Mouse (Mus musculus) kidney, embryonic 15.5 days (tissue): ENCODE data around the gene Col4a2. TPM values are rescaled to one million over a fixed set of nuclear protein-coding genes. Genes with fewer than 3 reads are reported as not detected.

Experiments
- ATAC-seq: fragments of 200-750 bp; cut with Nextera tagmentation; replicated peaks from 2 replicates; pipeline ENCODE4 v1.8.0; 2017; ENCODE audit warnings: moderate TSS enrichment; ENCODE audit not compliant: low FRiP score
- H3K27ac ChIP-seq: fragments of 300-500 bp; sonication (generic); 2 replicates; pipeline ENCODE4 v1.5.1; 2015; ENCODE audit warnings: mild to moderate bottlenecking, inconsistent platforms
- H3K27me3 ChIP-seq: fragments of 300-500 bp; sonication (generic); 2 replicates; pipeline ENCODE4 v1.6.1; 2015; ENCODE audit warnings: inconsistent platforms
- H3K36me3 ChIP-seq: fragments of 300-500 bp; sonication (generic); 2 replicates; pipeline ENCODE4 v1.6.1; 2015; ENCODE audit warnings: inconsistent platforms
- H3K4me1 ChIP-seq: fragments of 300-500 bp; sonication (generic); 2 replicates; pipeline ENCODE4 v1.6.1; 2015; ENCODE audit warnings: inconsistent platforms
- H3K4me2 ChIP-seq: fragments of 300-500 bp; sonication (generic); 2 replicates; pipeline ENCODE4 v1.6.1; 2015; ENCODE audit warnings: moderate library complexity, mild to moderate bottlenecking, inconsistent platforms
- H3K4me3 ChIP-seq: fragments of 300-500 bp; sonication (generic); replicated peaks from 2 replicates; pipeline ENCODE4 v1.5.1; 2015; ENCODE audit warnings: mild to moderate bottlenecking, inconsistent platforms
- H3K9ac ChIP-seq: fragments of 300-500 bp; sonication (generic); 2 replicates; pipeline ENCODE4 v1.6.1; 2015; ENCODE audit warnings: mild to moderate bottlenecking, inconsistent platforms
- H3K9me3 ChIP-seq: fragments of 300-500 bp; sonication (generic); replicated peaks from 2 replicates; pipeline ENCODE4 v1.6.1; 2016; ENCODE audit warnings: inconsistent platforms
- WGBS: fragments of 180-500 bp; shearing (Covaris S2); methylation state at CpG from one replicate; pipeline ENCODE4 v1.1.7; 2015; ENCODE audit warnings: mixed read lengths; 5-methylcytosine and 5-hydroxymethylcytosine counted together
- polyA plus RNA-seq: library from polyadenylated mRNA; unstranded; fragments of >200 nt; fragmentation: Nextera tagmentation; extraction: Ambion mirVana; gene quantifications from 2 replicates; pipeline ENCODE4 v1.2.1, GENCODE M21; 2015

The Col4a2 gene
- polyA plus RNA-seq, 1 experiment from 2014 or later: 116 TPM

DNA sequence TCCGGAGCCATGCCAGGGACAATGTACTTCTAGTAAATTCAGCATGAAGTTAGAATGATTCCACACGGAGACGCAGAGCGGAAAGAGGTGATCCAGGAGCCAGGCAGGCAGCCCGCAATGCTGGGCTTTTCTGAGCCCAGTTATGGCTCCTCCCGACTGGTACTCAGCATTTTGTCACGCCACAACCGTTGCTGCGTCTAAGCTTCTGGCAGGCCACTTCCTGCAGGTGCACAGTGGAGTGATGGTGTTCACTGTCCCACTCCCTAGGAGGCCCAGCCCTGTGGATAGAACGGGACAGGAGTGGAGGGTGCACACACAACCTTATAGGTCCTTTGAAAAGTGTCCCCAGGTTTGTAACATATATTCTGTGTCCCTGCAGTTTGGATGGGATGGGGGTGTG, 83.0 kb downstream of the Col4a2 start:
- no peaks in the 10 kb centered on the region for H3K27me3 ChIP-seq
- peak overlapping the region; percentile 72 for H3K27ac ChIP-seq
- H3K9ac ChIP-seq: no peak overlapping the region
- no peak overlapping the region for H3K4me2 ChIP-seq
- 71% methylated on average over 10 of the region's 10 CpGs for WGBS
- no peak for ATAC-seq
- H3K4me3 ChIP-seq: no peak overlapping the region
- peaks cover 26% of the 10 kb centered on the region for H3K36me3 ChIP-seq
- H3K9me3 ChIP-seq: no peaks in the 10 kb centered on the region
- peaks cover 62% of the 10 kb centered on the region for H3K4me1 ChIP-seq

GRCm38 (mm10) chr8:11396111-11396510, 83.5 kb downstream of the Col4a2 start:
- H3K4me3 ChIP-seq: no peak overlapping the region
- H3K36me3 ChIP-seq: peaks cover 31% of the 10 kb centered on the region
- peak overlapping the region; percentile 72; the same call in 1 of the 2 replicates for H3K27ac ChIP-seq
- H3K9me3 ChIP-seq: no peaks in the 10 kb centered on the region
- WGBS: 70% methylated on average over 7 of the region's 7 CpGs
- H3K27me3 ChIP-seq: no peaks in the 10 kb centered on the region
- no peak overlapping the region for H3K4me2 ChIP-seq
- ATAC-seq: no peak
- H3K4me1 ChIP-seq: peaks cover 67% of the 10 kb centered on the region
- no peak overlapping the region for H3K9ac ChIP-seq

DNA sequence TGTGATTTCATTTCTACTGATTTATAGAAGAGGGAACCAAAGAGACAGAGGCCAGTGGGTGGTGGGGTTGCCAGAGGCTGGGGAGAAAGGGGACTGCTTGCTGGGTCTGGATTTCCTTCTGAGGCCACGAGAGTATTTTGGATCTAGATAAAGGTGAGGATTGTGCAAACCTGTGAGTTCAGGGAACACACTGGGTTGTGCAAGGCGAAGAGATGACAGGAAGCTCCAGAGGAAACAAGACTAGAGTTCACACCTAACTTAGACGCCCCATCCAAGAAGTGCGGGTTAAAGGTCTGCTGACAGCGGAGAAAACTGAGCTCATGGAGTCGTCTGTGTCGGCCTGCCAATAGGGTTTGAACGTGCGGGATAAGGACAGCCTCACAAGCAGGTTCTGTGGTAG, 84.5 kb downstream of the Col4a2 start:
- H3K9ac ChIP-seq: no peak overlapping the region
- no peak for ATAC-seq
- no peak overlapping the region for H3K4me2 ChIP-seq
- H3K36me3 ChIP-seq: peaks cover 37% of the 10 kb centered on the region; the same call in 1 of the 2 replicates
- no peak overlapping the region for H3K27ac ChIP-seq
- no peaks in the 10 kb centered on the region for H3K9me3 ChIP-seq
- 78% methylated on average over 9 of the region's 9 CpGs for WGBS
- peaks cover 70% of the 10 kb centered on the region for H3K4me1 ChIP-seq
- no peak overlapping the region for H3K4me3 ChIP-seq
- no peaks in the 10 kb centered on the region for H3K27me3 ChIP-seq

DNA sequence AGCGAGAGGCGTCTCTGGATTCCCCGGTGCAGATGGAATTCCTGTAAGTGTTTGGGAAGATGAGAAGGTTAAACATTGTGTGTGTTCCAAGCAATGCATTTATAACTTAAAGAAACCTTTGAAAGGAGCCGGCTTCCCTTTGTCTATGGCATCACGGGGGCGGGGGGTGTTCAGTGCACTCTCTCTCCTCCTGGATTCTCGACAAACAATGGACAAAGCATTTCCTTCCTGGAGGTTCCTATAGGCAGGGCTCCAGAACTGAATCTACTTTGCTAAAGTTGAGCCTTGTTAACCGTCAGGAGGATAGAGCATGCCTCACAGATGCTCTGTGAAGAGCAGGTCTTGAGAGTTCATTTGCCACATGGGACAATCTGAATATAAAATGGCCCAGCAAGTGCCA, 87.1 kb downstream of the Col4a2 start:
- ATAC-seq: no peak
- peaks cover 49% of the 10 kb centered on the region for H3K4me1 ChIP-seq
- H3K27ac ChIP-seq: peak overlapping the region; percentile 74
- no peak overlapping the region for H3K4me2 ChIP-seq
- H3K36me3 ChIP-seq: peaks cover 60% of the 10 kb centered on the region
- no peak overlapping the region for H3K9ac ChIP-seq
- no peak overlapping the region for H3K4me3 ChIP-seq
- WGBS: 49% methylated on average over 8 of the region's 8 CpGs
- no peaks in the 10 kb centered on the region for H3K9me3 ChIP-seq
- no peaks in the 10 kb centered on the region for H3K27me3 ChIP-seq

- Histone ChIP-seq H3K9me3 (no peaks in the 10 kb centered on the region), H3K9ac (no peak overlapping the region), H3K4me1 (peaks cover 49% of the 10 kb centered on the region), H3K27ac (peak overlapping the region; percentile 74), H3K36me3 (peaks cover 64% of the 10 kb centered on the region), H3K4me3 (no peak overlapping the region), H3K27me3 (no peaks in the 10 kb centered on the region), H3K4me2 (no peak overlapping the region)
- ATAC-seq: no peak; the same call in 1 of the 2 replicates
- WGBS: 51% methylated on average over 8 of the region's 8 CpGs
These were observed 87.6 kb downstream of the Col4a2 start for GRCm38 (mm10) chr8:11400244-11400643.

DNA sequence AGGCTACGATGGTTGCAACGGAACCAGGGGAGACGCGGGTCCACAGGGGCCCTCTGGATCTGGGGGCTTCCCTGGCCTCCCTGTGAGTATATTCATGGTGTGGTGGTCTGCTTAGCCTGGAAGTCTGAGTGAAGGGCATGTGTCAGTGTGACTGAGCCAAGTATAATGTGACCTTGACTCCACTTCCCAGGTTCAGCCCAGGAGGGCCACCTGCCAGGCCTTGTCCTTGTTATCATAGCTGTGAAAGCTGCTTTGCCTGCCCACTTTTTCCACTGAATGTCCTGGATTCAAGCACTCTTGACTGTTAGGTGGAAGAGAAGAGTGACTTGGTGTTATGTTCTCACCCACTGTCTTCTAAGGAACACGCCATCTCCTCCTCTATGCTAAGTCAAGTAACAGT, 88.6 kb downstream of the Col4a2 start:
- H3K9me3 ChIP-seq: no peaks in the 10 kb centered on the region
- H3K27ac ChIP-seq: peak overlapping the region; percentile 74
- ATAC-seq: no peak
- H3K27me3 ChIP-seq: no peaks in the 10 kb centered on the region
- peaks cover 64% of the 10 kb centered on the region for H3K36me3 ChIP-seq
- H3K9ac ChIP-seq: no peak overlapping the region
- 96% methylated on average over 5 of the region's 5 CpGs for WGBS
- H3K4me3 ChIP-seq: no peak overlapping the region
- H3K4me1 ChIP-seq: peaks cover 50% of the 10 kb centered on the region
- H3K4me2 ChIP-seq: no peak overlapping the region

- Histone ChIP-seq H3K4me3 (no peak overlapping the region), H3K27me3 (no peaks in the 10 kb centered on the region), H3K4me1 (peaks cover 59% of the 10 kb centered on the region), H3K36me3 (peaks cover 71% of the 10 kb centered on the region), H3K9me3 (no peaks in the 10 kb centered on the region), H3K9ac (no peak overlapping the region), H3K27ac (peak overlapping the region; percentile 72), H3K4me2 (no peak overlapping the region)
- ATAC-seq: no peak
- WGBS: 82% methylated on average over 4 of the region's 4 CpGs
These were observed 89.6 kb downstream of the Col4a2 start for GRCm38 (mm10) chr8:11402220-11402619.

- Histone ChIP-seq H3K4me3 (no peak overlapping the region), H3K27me3 (no peaks in the 10 kb centered on the region), H3K4me2 (no peak overlapping the region), H3K9me3 (no peaks in the 10 kb centered on the region), H3K9ac (no peak overlapping the region), H3K4me1 (peaks cover 54% of the 10 kb centered on the region), H3K27ac (0 out of 2 replicates have a peak overlapping the region, but pooled peaks have one; percentile 85), H3K36me3 (peaks cover 73% of the 10 kb centered on the region)
- ATAC-seq: no peak
- 91% methylated on average over 9 of the region's 9 CpGs for WGBS
These were observed 91.2 kb downstream of the Col4a2 start for GRCm38 (mm10) chr8:11403813-11404212.

- H3K36me3 ChIP-seq: peaks cover 80% of the 10 kb centered on the region
- H3K4me3 ChIP-seq: no peak overlapping the region
- no peaks in the 10 kb centered on the region for H3K27me3 ChIP-seq
- 77% methylated on average over 4 of the region's 4 CpGs for whole genome bisulfite sequencing
- H3K9ac ChIP-seq: no peak overlapping the region
- H3K9me3 ChIP-seq: no peaks in the 10 kb centered on the region
- peak overlapping the region; percentile 85 for H3K27ac ChIP-seq
- ATAC-seq: no peak
- no peak overlapping the region for H3K4me2 ChIP-seq
- peaks cover 46% of the 10 kb centered on the region for H3K4me1 ChIP-seq
These were observed 92.0 kb downstream of the Col4a2 start for GRCm38 (mm10) chr8:11404614-11405013.

- 20% methylated on average over 13 of the region's 13 CpGs for WGBS
- Histone ChIP-seq H3K4me2 (no peak overlapping the region), H3K4me1 (peaks cover 35% of the 10 kb centered on the region), H3K27me3 (no peaks in the 10 kb centered on the region), H3K9me3 (no peaks in the 10 kb centered on the region), H3K4me3 (no peak overlapping the region), H3K36me3 (peaks cover 89% of the 10 kb centered on the region), H3K9ac (no peak overlapping the region), H3K27ac (peak overlapping the region; percentile 85)
- ATAC-seq: peak; percentile 80
These were observed 93.3 kb downstream of the Col4a2 start for GRCm38 (mm10) chr8:11405722-11406481.

- H3K9ac ChIP-seq: no peak overlapping the region
- WGBS: 58% methylated on average over 12 of the region's 12 CpGs
- no peak for ATAC-seq
- no peaks in the 10 kb centered on the region for H3K9me3 ChIP-seq
- peak overlapping the region; percentile 45; the same call in 1 of the 2 replicates for H3K27ac ChIP-seq
- no peak overlapping the region for H3K4me2 ChIP-seq
- no peaks in the 10 kb centered on the region for H3K27me3 ChIP-seq
- H3K4me3 ChIP-seq: no peak overlapping the region
- peaks cover 24% of the 10 kb centered on the region for H3K4me1 ChIP-seq
- H3K36me3 ChIP-seq: peaks cover 100% of the 10 kb centered on the region
These were observed 99.0 kb downstream of the Col4a2 start for GRCm38 (mm10) chr8:11411504-11412124.

DNA sequence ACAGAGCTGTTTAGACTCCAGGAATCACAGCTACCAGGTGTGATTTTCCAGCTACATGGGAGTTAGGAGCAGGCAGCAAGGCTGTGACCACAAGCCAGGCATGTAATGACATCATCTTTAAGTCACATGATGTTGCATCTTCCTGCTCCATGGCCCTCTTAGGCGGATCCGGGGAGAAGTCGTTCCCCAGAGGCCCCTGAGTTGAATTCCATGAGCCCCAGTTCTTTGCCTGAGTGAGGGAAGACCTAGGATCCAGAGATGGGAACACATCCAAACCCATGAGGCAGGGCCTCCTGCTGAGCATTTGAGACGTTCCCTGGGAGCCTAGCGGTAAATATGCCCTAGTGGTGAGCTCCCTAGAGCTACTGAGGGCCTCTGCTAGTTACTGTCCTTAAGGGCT, 99.8 kb downstream of the Col4a2 start:
- WGBS: 63% methylated on average over 5 of the region's 5 CpGs
- no peak for ATAC-seq
- peaks cover 100% of the 10 kb centered on the region for H3K36me3 ChIP-seq

More for the DNA sequence above, 99.8 kb downstream of the Col4a2 start:
- Histone ChIP-seq H3K4me3 (no peak overlapping the region), H3K9me3 (no peaks in the 10 kb centered on the region), H3K27me3 (no peaks in the 10 kb centered on the region), H3K9ac (no peak overlapping the region), H3K4me1 (peaks cover 20% of the 10 kb centered on the region), H3K4me2 (no peak overlapping the region), H3K27ac (peak overlapping the region; percentile 42)
